Mouse (Mus musculus): ENCODE results near the gene App. TPM values are rescaled to one million over a fixed set of nuclear protein-coding genes. Genes with fewer than 3 reads are reported as not detected.

The App gene
- polyA plus RNA-seq, 1 experiment from 2014 or later: 166 TPM

DNA sequence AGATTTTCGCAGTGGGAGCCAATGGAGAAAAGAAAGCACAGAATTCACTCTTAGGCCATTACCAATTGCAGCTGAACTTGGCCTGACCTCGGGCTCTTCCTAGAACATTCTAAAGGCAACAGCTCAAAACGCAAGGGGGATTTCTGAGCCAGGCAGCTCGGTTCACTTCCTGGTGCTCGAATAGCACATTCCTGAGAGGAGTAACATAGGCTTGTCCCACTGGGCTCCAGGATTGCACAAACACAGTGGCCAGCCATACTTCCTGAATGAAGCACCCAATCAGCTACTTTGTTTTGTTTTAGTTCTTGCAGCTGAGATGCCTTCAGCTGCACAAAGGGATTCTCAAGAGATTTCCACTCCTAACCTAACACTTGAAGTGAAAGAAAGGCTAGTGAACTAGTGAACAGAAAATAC lies 40.1 kb downstream of the App start:
- H3K4me1 ChIP-seq: peaks cover 87% of the 10 kb centered on the region
- H3K9ac ChIP-seq: peak overlapping the region; percentile 15; the same call in 1 of the 2 replicates
- H3K4me2 ChIP-seq: peak overlapping the region; percentile 64
- WGBS: 16% methylated on average over 5 of the region's 5 CpGs
- H3K4me3 ChIP-seq: peak overlapping the region; percentile 36
- peak overlapping the region; percentile 90 for H3K27ac ChIP-seq (replicated peaks)
- ATAC-seq (ENCODE audit: extremely low read depth, insufficient number of reproducible peaks, low FRiP score, low TSS enrichment): peak; percentile 70; the same call in 1 of the 2 replicates
- no peaks in the 10 kb centered on the region for H3K27me3 ChIP-seq (replicated peaks)
- peaks cover 12% of the 10 kb centered on the region; the same call in 1 of the 2 replicates for H3K36me3 ChIP-seq
- no peaks in the 10 kb centered on the region for H3K9me3 ChIP-seq

DNA sequence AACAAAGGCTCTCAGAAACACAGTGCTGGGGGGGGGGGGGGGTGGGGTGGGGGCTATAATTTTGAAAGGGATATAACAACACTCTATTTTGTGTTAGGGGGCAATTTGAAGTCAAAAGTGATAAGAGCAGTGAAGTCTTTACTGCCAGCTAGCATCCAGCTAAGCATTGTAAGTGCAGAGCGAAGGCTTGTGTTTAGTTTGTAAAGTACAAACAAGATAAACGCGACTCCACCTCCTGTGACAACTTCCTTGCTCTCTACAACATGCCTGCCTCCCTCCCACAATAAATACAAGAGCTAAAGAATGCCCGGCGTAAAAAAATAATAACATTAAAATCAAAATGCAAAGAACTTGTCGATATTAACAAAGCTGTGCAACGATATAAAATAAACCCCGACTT lies 40.5 kb downstream of the App start:
- no peaks in the 10 kb centered on the region for H3K9me3 ChIP-seq
- H3K36me3 ChIP-seq: peaks cover 12% of the 10 kb centered on the region; the same call in 1 of the 2 replicates
- WGBS: 44% methylated on average over 8 of the region's 8 CpGs
- H3K4me1 ChIP-seq: peaks cover 87% of the 10 kb centered on the region
- peak overlapping the region; percentile 36 for H3K4me3 ChIP-seq
- no peaks in the 10 kb centered on the region for H3K27me3 ChIP-seq (replicated peaks)
- peak overlapping the region; percentile 64 for H3K4me2 ChIP-seq
- peak overlapping the region; percentile 90 for H3K27ac ChIP-seq (replicated peaks)
- H3K9ac ChIP-seq: peak overlapping the region; percentile 29; the same call in 1 of the 2 replicates
- no peak for ATAC-seq (ENCODE audit: extremely low read depth, insufficient number of reproducible peaks, low FRiP score, low TSS enrichment)

DNA sequence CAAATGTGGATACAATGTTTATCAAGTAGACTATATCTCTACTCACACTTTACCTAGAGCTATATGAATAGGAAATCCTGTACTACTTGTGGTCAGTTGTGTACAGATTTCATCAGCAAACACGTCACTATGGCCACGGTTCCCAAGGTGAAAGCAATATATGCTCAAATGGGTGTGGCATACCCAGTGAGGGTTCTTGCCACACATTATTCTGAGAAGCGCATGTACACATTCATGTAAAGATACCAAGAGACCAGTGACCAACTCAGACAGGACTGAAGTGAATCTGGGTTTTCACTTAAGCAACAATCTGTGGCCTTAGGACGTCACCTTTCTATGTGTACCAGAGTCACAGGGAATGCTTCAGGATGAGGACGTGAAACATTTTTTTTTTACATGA lies 41.4 kb downstream of the App start:
- WGBS: 74% methylated on average over 5 of the region's 5 CpGs
- no peaks in the 10 kb centered on the region for H3K27me3 ChIP-seq (replicated peaks)

DNA sequence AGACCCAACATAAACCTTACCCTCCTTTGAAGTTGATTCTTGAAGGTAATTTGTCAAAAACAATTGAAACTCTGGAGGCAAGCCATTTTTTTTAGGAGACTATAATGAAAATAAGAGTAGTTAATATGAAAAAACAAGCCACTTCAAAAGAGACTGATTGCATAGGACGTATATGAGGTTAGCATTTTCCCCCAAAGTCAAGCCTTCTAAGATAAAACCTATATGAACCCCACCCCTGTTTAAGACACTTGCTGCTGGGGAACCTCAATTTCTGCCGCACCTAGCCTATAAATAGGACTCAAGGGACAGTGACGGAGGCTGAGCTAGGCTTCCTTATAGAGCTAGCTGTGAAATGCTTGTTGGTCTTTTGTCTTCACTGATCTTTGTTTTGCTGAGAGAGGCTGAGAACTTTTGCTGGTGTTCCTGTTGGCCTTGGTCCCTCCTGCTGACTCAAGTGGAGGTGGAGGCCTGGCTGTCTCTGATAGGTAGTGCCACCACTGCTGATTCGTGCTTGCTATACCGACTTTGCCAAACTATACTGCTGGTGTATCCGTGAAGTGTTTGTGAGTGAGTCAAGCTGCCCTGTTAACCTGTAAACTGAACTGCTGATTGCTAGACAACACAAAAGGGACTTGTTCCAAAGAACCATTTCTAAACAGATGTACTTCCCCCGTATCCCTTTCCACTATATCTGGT lies 42.6 kb downstream of the App start:
- Histone ChIP-seq H3K9me3 (no peaks in the 10 kb centered on the region), H3K27me3 (replicated peaks) (no peaks in the 10 kb centered on the region), H3K4me3 (no peak overlapping the region), H3K36me3 (peaks cover 12% of the 10 kb centered on the region; the same call in 1 of the 2 replicates), H3K27ac (replicated peaks) (0 out of 2 replicates have a peak overlapping the region, but pooled peaks have one; percentile 6), H3K4me1 (peaks cover 85% of the 10 kb centered on the region), H3K4me2 (no peak overlapping the region), H3K9ac (no peak overlapping the region)
- no peak for ATAC-seq (ENCODE audit: extremely low read depth, insufficient number of reproducible peaks, low FRiP score, low TSS enrichment)
- WGBS: 68% methylated on average over 7 of the region's 7 CpGs

More for the DNA sequence above, 41.4 kb downstream of the App start:
- no peak overlapping the region for H3K9ac ChIP-seq
- peak overlapping the region; percentile 64 for H3K4me2 ChIP-seq
- H3K27ac ChIP-seq (replicated peaks): peak overlapping the region; percentile 90
- H3K36me3 ChIP-seq: peaks cover 12% of the 10 kb centered on the region; the same call in 1 of the 2 replicates
- ATAC-seq (ENCODE audit: extremely low read depth, insufficient number of reproducible peaks, low FRiP score, low TSS enrichment): no peak
- no peak overlapping the region for H3K4me3 ChIP-seq
- no peaks in the 10 kb centered on the region for H3K9me3 ChIP-seq
- peaks cover 88% of the 10 kb centered on the region for H3K4me1 ChIP-seq

DNA sequence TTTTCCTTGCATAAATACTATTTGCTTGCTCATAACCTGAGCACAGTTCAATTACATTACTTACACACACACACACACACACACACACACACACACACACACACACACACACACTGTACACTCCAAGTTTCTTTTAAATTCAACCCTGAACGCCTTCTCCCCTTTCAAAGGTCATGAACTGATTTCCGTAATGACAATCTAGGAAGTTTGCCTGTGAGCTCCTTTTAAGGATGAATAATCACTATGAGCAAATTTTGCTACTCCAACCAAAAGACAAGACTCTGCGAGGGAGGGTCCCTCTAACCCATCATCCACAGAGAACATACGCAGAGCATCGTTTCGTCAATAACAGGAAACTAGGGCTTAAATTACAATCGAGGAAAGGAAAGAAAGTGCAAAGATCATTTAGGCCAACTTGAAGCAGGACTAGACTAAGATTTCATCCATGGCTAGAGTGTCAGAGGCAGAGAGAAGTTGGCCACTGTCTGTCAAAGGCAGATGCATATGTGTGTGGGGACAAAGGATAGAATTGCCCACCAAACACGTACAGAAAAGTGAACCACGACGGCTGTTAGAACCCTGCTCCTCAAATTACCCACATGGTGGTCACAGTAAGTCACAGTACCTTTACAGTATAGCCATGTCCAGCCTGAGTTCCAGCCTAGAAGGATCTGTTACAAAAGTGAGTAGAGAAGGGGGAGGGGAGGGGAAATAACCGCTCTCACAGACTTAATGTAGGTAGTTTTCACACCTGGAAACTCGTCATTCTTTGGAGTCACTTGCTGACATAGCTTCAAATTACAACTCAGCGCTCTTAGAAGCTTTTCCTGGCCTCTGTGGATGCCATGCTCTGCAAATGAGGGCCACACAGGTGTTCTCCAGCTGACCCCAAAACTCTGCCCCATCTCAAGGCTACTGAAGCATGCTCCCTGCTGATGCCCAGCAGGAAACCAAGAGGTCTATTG lies 44.6 kb downstream of the App start:
- H3K9me3 ChIP-seq: no peaks in the 10 kb centered on the region
- ATAC-seq (ENCODE audit: extremely low read depth, insufficient number of reproducible peaks, low FRiP score, low TSS enrichment): no peak
- 53% methylated on average over 13 of the region's 13 CpGs for WGBS
- peaks cover 20% of the 10 kb centered on the region for H3K36me3 ChIP-seq
- H3K4me2 ChIP-seq: no peak overlapping the region
- peaks cover 68% of the 10 kb centered on the region for H3K4me1 ChIP-seq
- no peaks in the 10 kb centered on the region for H3K27me3 ChIP-seq (replicated peaks)
- no peak overlapping the region for H3K9ac ChIP-seq
- no peak overlapping the region for H3K4me3 ChIP-seq
- H3K27ac ChIP-seq (replicated peaks): peak overlapping the region; percentile 73

DNA sequence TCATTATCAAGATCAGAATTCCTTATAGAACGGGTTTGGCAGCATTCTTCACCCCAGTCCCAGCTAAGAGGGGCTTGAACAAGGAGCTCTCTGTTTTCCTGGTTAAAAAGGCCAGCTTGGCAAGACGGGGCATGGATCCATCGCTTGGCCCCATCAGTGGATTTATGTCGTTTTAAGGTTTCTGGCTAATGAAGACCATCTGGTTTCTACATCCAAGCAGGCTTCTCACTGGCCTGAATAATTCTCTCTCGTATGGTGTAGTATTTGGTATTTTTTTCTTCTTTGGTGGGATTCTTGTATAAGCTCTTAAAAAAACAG lies 45.3 kb downstream of the App start:
- Histone ChIP-seq H3K36me3 (peaks cover 20% of the 10 kb centered on the region), H3K4me2 (no peak overlapping the region), H3K27ac (replicated peaks) (peak overlapping the region; percentile 58), H3K9me3 (no peaks in the 10 kb centered on the region), H3K9ac (no peak overlapping the region), H3K27me3 (replicated peaks) (no peaks in the 10 kb centered on the region), H3K4me1 (peaks cover 61% of the 10 kb centered on the region), H3K4me3 (no peak overlapping the region)
- ATAC-seq (ENCODE audit: extremely low read depth, insufficient number of reproducible peaks, low FRiP score, low TSS enrichment): no peak
- 39% methylated on average over 5 of the region's 5 CpGs for WGBS

DNA sequence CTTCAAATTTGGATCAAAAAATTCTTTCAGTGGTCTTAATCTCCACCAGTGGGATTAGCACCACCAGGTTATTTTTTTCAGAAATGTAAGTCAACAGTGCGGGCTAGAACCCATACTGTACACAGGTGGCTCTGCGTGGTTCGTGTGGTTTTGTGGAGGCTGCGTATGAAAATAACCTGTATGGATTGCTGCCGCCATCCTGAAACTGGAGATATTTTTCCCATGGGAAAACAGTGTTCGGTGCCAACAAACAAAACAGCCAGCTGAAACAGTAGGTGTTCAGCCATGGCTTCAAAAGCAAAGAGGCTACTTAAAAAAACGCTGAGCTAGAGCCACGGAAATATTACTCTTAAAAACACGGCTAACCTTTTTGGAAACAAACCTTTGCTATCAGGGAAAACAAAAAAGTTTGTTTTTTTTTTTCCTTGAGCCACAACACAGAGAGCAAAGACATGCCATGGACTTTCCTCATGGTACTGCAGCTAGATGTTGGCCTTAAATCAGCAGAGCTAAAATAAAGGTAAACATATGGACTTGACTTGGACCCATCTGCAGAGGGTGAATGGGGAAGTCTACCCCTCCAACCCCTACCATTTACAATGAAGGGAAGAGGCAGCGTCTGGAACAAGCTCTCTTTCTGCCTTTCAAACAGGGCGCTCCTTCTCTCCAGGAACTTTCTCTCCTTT lies 45.8 kb downstream of the App start:
- Histone ChIP-seq H3K27me3 (replicated peaks) (no peaks in the 10 kb centered on the region), H3K4me1 (peaks cover 56% of the 10 kb centered on the region), H3K27ac (replicated peaks) (peak overlapping the region; percentile 58), H3K4me3 (no peak overlapping the region), H3K4me2 (no peak overlapping the region), H3K36me3 (peaks cover 20% of the 10 kb centered on the region), H3K9ac (no peak overlapping the region), H3K9me3 (no peaks in the 10 kb centered on the region)
- 75% methylated on average over 11 of the region's 11 CpGs for WGBS
- no peak for ATAC-seq (ENCODE audit: extremely low read depth, insufficient number of reproducible peaks, low FRiP score, low TSS enrichment)

DNA sequence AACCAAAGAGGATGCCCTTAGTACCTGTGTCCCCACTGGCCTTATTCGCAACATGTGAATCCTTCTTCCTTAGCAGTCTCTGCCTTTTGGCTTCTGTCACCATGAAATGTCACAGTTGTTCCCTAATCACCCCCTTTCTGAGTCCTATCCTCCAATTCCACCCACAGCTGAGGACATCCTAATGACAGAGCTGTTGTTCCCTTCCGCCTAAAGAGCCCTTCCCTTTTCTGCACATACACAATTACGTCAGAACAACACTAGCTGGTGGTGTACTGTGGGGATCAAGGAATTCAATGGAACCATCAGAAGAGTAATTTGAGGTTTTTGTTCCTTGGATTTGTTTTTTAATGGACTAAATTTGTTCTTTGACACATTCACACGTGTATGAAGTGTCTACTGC lies 48.9 kb downstream of the App start:
- H3K4me3 ChIP-seq: no peak overlapping the region
- no peak overlapping the region for H3K9ac ChIP-seq
- H3K4me1 ChIP-seq: peaks cover 33% of the 10 kb centered on the region
- H3K27me3 ChIP-seq (replicated peaks): no peaks in the 10 kb centered on the region
- 86% methylated on average over 4 of the region's 4 CpGs for WGBS
- H3K9me3 ChIP-seq: no peaks in the 10 kb centered on the region
- peaks cover 16% of the 10 kb centered on the region for H3K36me3 ChIP-seq
- no peak overlapping the region for H3K27ac ChIP-seq (replicated peaks)
- H3K4me2 ChIP-seq: no peak overlapping the region
- no peak for ATAC-seq (ENCODE audit: extremely low read depth, insufficient number of reproducible peaks, low FRiP score, low TSS enrichment)

DNA sequence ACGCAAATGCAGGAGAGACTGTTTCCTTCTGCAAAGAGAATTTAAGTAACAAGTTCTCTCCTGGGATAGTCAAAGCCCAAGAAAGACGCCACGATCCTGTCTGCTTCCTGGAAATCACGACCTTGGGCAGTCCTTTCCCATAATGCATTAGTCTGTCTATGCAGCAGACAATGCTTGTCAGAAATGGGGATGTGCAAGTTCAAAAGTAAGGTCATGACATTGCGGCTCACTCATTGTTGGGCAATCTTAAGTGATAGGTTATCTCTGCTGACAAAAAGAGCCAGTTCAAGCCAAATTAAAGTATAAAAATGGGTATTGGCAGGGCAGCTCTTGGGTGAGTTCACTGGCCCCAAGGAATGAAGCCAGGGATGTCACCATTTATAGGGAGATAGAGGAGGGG lies 51.6 kb downstream of the App start:
- 56% methylated on average over 5 of the region's 5 CpGs for WGBS
- peaks cover 22% of the 10 kb centered on the region for H3K4me1 ChIP-seq
- H3K4me3 ChIP-seq: no peak overlapping the region
- H3K9me3 ChIP-seq: no peaks in the 10 kb centered on the region
- no peaks in the 10 kb centered on the region for H3K27me3 ChIP-seq (replicated peaks)
- no peak overlapping the region for H3K27ac ChIP-seq (replicated peaks)
- no peak overlapping the region for H3K4me2 ChIP-seq
- no peak overlapping the region for H3K9ac ChIP-seq
- H3K36me3 ChIP-seq: peaks cover 39% of the 10 kb centered on the region
- ATAC-seq (ENCODE audit: extremely low read depth, insufficient number of reproducible peaks, low FRiP score, low TSS enrichment): no peak

DNA sequence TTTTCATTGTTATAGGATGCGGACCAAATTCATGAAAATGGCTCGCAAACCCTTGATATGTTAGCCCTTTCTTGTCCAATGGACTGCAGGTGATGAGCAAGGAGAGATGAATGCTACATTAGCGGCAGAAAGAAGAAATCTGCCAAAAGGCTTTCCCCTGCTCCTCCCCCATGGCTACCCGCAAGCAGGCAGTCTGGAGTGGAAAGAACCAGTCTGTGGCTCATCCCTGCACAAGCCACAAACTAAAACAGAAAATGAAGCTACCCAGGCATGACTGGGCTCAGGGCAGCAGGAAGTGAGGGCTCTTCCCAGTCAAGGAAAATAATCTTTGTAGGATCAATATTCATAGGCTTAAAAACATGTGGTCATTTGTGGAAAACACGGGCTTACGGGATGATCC lies 54.6 kb downstream of the App start:
- Histone ChIP-seq H3K27me3 (replicated peaks) (no peaks in the 10 kb centered on the region), H3K4me1 (peaks cover 28% of the 10 kb centered on the region)
- WGBS: 84% methylated on average over 6 of the region's 6 CpGs

DNA sequence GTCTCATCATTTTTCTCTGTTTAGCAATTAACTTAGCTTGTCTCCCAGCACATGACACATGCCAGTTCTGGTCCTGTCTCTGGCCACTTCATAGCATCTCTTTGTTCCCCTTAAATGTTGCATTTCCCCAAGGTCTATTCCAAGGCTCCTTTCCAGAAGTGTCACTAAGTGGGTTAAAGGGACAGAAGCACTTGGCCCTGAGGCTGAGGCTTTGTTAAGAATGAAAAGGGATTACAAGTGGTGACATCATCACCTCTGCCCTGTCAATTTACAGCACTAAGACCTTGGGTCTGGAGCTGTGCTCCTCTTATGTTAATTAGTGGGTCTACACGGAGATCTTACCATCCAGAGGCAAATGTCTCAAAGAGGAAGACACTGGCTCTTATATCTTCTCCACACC lies 56.0 kb downstream of the App start:
- H3K4me1 ChIP-seq: peaks cover 28% of the 10 kb centered on the region
- WGBS: 64% methylated on average over 1 of the region's 1 CpGs
- no peak for ATAC-seq (ENCODE audit: extremely low read depth, insufficient number of reproducible peaks, low FRiP score, low TSS enrichment)
- H3K9me3 ChIP-seq: no peaks in the 10 kb centered on the region
- no peak overlapping the region for H3K27ac ChIP-seq (replicated peaks)
- no peak overlapping the region for H3K9ac ChIP-seq
- H3K4me3 ChIP-seq: no peak overlapping the region
- no peak overlapping the region for H3K4me2 ChIP-seq
- no peaks in the 10 kb centered on the region for H3K27me3 ChIP-seq (replicated peaks)
- peaks cover 35% of the 10 kb centered on the region for H3K36me3 ChIP-seq

More for the DNA sequence above, 54.6 kb downstream of the App start:
- no peaks in the 10 kb centered on the region for H3K9me3 ChIP-seq
- no peak overlapping the region for H3K4me2 ChIP-seq
- no peak overlapping the region for H3K27ac ChIP-seq (replicated peaks)
- H3K4me3 ChIP-seq: no peak overlapping the region
- H3K9ac ChIP-seq: no peak overlapping the region
- no peak for ATAC-seq (ENCODE audit: extremely low read depth, insufficient number of reproducible peaks, low FRiP score, low TSS enrichment)
- peaks cover 35% of the 10 kb centered on the region for H3K36me3 ChIP-seq

Data from heart, embryonic 13.5 days (tissue).